Mouse (Mus musculus) C2C12 (cell line): ENCODE measurements around the gene Fars2.

ENCODE experiments used
- CEBPB ChIP-seq: IDR thresholded peaks from one replicate; pipeline ENCODE4 v1.6.1; 2011; ENCODE audit warnings: low read depth, mild to moderate bottlenecking, control low read depth, moderate library complexity
- CTCF ChIP-seq: IDR thresholded peaks from one replicate; pipeline ENCODE4 v1.5.1; 2011; ENCODE audit not compliant: control insufficient read depth, insufficient read depth, insufficient read length
- MYOD1 ChIP-seq: IDR thresholded peaks from one replicate; pipeline ENCODE4 v1.6.1; 2011; ENCODE audit warnings: low read depth; ENCODE audit not compliant: control insufficient read depth, insufficient read length
- MYOG ChIP-seq: IDR thresholded peaks from one replicate; pipeline ENCODE4 v1.6.1; 2011; ENCODE audit not compliant: control insufficient read depth, insufficient read length; ENCODE audit errors: extremely low read depth

- TF ChIP-seq CTCF: no peak
- no peak for TF ChIP-seq MYOG
- TF ChIP-seq CEBPB: no peak
- TF ChIP-seq MYOD1: no peak
Measured at GRCm38 (mm10) chr13:36751861-36752260, 634.6 kb downstream of the Fars2 start.
